Mouse (Mus musculus): Measurements from ENCODE around the gene Pde1b. TPM values are rescaled to one million over a fixed set of nuclear protein-coding genes. Genes with fewer than 3 reads are reported as not detected.

The Pde1b gene
- 2.4 and 2.8 TPM in 2 replicates for polyA plus RNA-seq (2015; fragmentation: Nextera tagmentation; extraction: Ambion mirVana)

GRCm38 (mm10) chr15:103502435-103503250, at the start of gene Pde1b:
Gene Pde1b, plus strand, starts transcription at chr15:103503034.
- no peaks in the 10 kb centered on the region for H3K4me1 ChIP-seq (ENCODE audit: control insufficient read depth, insufficient read depth, low read length)
- H3K4me2 ChIP-seq (ENCODE audit: low read depth, low read length) = peak within 1 kb of the TSS; percentile 93
- H3K27me3 ChIP-seq (ENCODE audit: control insufficient read depth, insufficient read depth, low read length) = peaks cover 16% of the 10 kb centered on the region
- H3K9ac ChIP-seq (ENCODE audit: low read length) = peak within 1 kb of the TSS; percentile 75
- WGBS = 2% methylated on average over 40 of the region's 63 CpGs
- no peaks in the 10 kb centered on the region for H3K36me3 ChIP-seq (ENCODE audit: control insufficient read depth, insufficient read depth)
- no peak within 1 kb of the TSS; the same call in 1 of the 2 replicates for H3K27ac ChIP-seq (ENCODE audit: low read length)
- peak within 1 kb of the TSS; percentile 66 for H3K4me3 ChIP-seq (ENCODE audit: low read length)
- H3K9me3 ChIP-seq (replicated peaks; ENCODE audit: control insufficient read depth, low read length) = no peaks in the 10 kb centered on the region
- peak; percentile 94 for ATAC-seq (replicated peaks; ENCODE audit: extremely low read depth, insufficient read depth, low FRiP score)

- Histone ChIP-seq H3K4me1 (ENCODE audit: control insufficient read depth, insufficient read depth, low read length) (no peaks in the 10 kb centered on the region), H3K36me3 (ENCODE audit: control insufficient read depth, insufficient read depth) (no peaks in the 10 kb centered on the region), H3K9ac (ENCODE audit: low read length) (no peak within 1 kb of the TSS), H3K4me3 (ENCODE audit: low read length) (peak within 1 kb of the TSS; percentile 37), H3K9me3 (replicated peaks; ENCODE audit: control insufficient read depth, low read length) (no peaks in the 10 kb centered on the region), H3K27me3 (ENCODE audit: control insufficient read depth, insufficient read depth, low read length) (no peaks in the 10 kb centered on the region), H3K27ac (ENCODE audit: low read length) (no peak within 1 kb of the TSS), H3K4me2 (ENCODE audit: low read depth, low read length) (peak within 1 kb of the TSS; percentile 0; the same call in 1 of the 2 replicates)
- 78% methylated on average over 13 of the region's 13 CpGs for WGBS
- peak; percentile 60 for ATAC-seq (replicated peaks; ENCODE audit: extremely low read depth, insufficient read depth, low FRiP score)
Measured at GRCm38 (mm10) chr15:103453551-103454218, 49.1 kb upstream of the Pde1b start, which contains the start of gene Nckap1l. Gene Nckap1l, plus strand, starts transcription at chr15:103453794.

- Histone ChIP-seq H3K4me1 (ENCODE audit: control insufficient read depth, insufficient read depth, low read length) (no peaks in the 10 kb centered on the region), H3K27ac (ENCODE audit: low read length) (no peak overlapping the region), H3K27me3 (ENCODE audit: control insufficient read depth, insufficient read depth, low read length) (no peaks in the 10 kb centered on the region), H3K36me3 (ENCODE audit: control insufficient read depth, insufficient read depth) (no peaks in the 10 kb centered on the region), H3K4me3 (ENCODE audit: low read length) (peak overlapping the region; percentile 26), H3K9ac (ENCODE audit: low read length) (no peak overlapping the region), H3K4me2 (ENCODE audit: low read depth, low read length) (peak overlapping the region; percentile 0; the same call in 1 of the 2 replicates), H3K9me3 (replicated peaks; ENCODE audit: control insufficient read depth, low read length) (no peaks in the 10 kb centered on the region)
- WGBS = 70% methylated on average over 6 of the region's 6 CpGs
- ATAC-seq (replicated peaks; ENCODE audit: extremely low read depth, insufficient read depth, low FRiP score) = no peak
Measured at GRCm38 (mm10) chr15:103454449-103454848, 48.4 kb upstream of the Pde1b start.

- no peak overlapping the region for H3K27ac ChIP-seq (ENCODE audit: low read length)
- no peaks in the 10 kb centered on the region for H3K4me1 ChIP-seq (ENCODE audit: control insufficient read depth, insufficient read depth, low read length)
- no peaks in the 10 kb centered on the region for H3K9me3 ChIP-seq (replicated peaks; ENCODE audit: control insufficient read depth, low read length)
- H3K4me3 ChIP-seq (ENCODE audit: low read length) = no peak overlapping the region
- no peak overlapping the region for H3K4me2 ChIP-seq (ENCODE audit: low read depth, low read length)
- ATAC-seq (replicated peaks; ENCODE audit: extremely low read depth, insufficient read depth, low FRiP score) = no peak
- 60% methylated on average over 7 of the region's 7 CpGs for WGBS
- no peaks in the 10 kb centered on the region for H3K27me3 ChIP-seq (ENCODE audit: control insufficient read depth, insufficient read depth, low read length)
- no peak overlapping the region for H3K9ac ChIP-seq (ENCODE audit: low read length)
- H3K36me3 ChIP-seq (ENCODE audit: control insufficient read depth, insufficient read depth) = no peaks in the 10 kb centered on the region
Measured at GRCm38 (mm10) chr15:103462539-103463261, 40.1 kb upstream of the Pde1b start.

GRCm38 (mm10) chr15:103471488-103472194, 31.2 kb upstream of the Pde1b start:
- H3K4me1 ChIP-seq (ENCODE audit: control insufficient read depth, insufficient read depth, low read length) = no peaks in the 10 kb centered on the region
- H3K9me3 ChIP-seq (replicated peaks; ENCODE audit: control insufficient read depth, low read length) = no peaks in the 10 kb centered on the region
- no peak overlapping the region for H3K27ac ChIP-seq (ENCODE audit: low read length)
- H3K27me3 ChIP-seq (ENCODE audit: control insufficient read depth, insufficient read depth, low read length) = no peaks in the 10 kb centered on the region
- no peak overlapping the region for H3K4me3 ChIP-seq (ENCODE audit: low read length)
- no peak for ATAC-seq (replicated peaks; ENCODE audit: extremely low read depth, insufficient read depth, low FRiP score)
- H3K9ac ChIP-seq (ENCODE audit: low read length) = no peak overlapping the region
- H3K4me2 ChIP-seq (ENCODE audit: low read depth, low read length) = no peak overlapping the region
- 70% methylated on average over 7 of the region's 7 CpGs for WGBS
- H3K36me3 ChIP-seq (ENCODE audit: control insufficient read depth, insufficient read depth) = no peaks in the 10 kb centered on the region

GRCm38 (mm10) chr15:103472265-103472664, 30.6 kb upstream of the Pde1b start:
- WGBS = 71% methylated on average over 3 of the region's 3 CpGs
- Histone ChIP-seq H3K27me3 (ENCODE audit: control insufficient read depth, insufficient read depth, low read length) (no peaks in the 10 kb centered on the region), H3K36me3 (ENCODE audit: control insufficient read depth, insufficient read depth) (no peaks in the 10 kb centered on the region), H3K4me2 (ENCODE audit: low read depth, low read length) (no peak overlapping the region), H3K4me1 (ENCODE audit: control insufficient read depth, insufficient read depth, low read length) (no peaks in the 10 kb centered on the region), H3K4me3 (ENCODE audit: low read length) (no peak overlapping the region), H3K27ac (ENCODE audit: low read length) (no peak overlapping the region), H3K9ac (ENCODE audit: low read length) (no peak overlapping the region), H3K9me3 (replicated peaks; ENCODE audit: control insufficient read depth, low read length) (no peaks in the 10 kb centered on the region)
- no peak for ATAC-seq (replicated peaks; ENCODE audit: extremely low read depth, insufficient read depth, low FRiP score)

- no peak overlapping the region for H3K27ac ChIP-seq (ENCODE audit: low read length)
Measured at GRCm38 (mm10) chr15:103473182-103473581, 29.7 kb upstream of the Pde1b start.

GRCm38 (mm10) chr15:103473769-103474168, 29.1 kb upstream of the Pde1b start:
- no peak overlapping the region for H3K27ac ChIP-seq (ENCODE audit: low read length)
- no peaks in the 10 kb centered on the region for H3K9me3 ChIP-seq (replicated peaks; ENCODE audit: control insufficient read depth, low read length)
- no peak for ATAC-seq (replicated peaks; ENCODE audit: extremely low read depth, insufficient read depth, low FRiP score)
- H3K36me3 ChIP-seq (ENCODE audit: control insufficient read depth, insufficient read depth) = no peaks in the 10 kb centered on the region
- no peak overlapping the region for H3K9ac ChIP-seq (ENCODE audit: low read length)
- 84% methylated on average over 5 of the region's 5 CpGs for WGBS
- no peaks in the 10 kb centered on the region for H3K27me3 ChIP-seq (ENCODE audit: control insufficient read depth, insufficient read depth, low read length)
- no peak overlapping the region for H3K4me3 ChIP-seq (ENCODE audit: low read length)
- no peaks in the 10 kb centered on the region for H3K4me1 ChIP-seq (ENCODE audit: control insufficient read depth, insufficient read depth, low read length)
- no peak overlapping the region for H3K4me2 ChIP-seq (ENCODE audit: low read depth, low read length)

More at GRCm38 (mm10) chr15:103473182-103473581, 29.7 kb upstream of the Pde1b start:
- no peaks in the 10 kb centered on the region for H3K4me1 ChIP-seq (ENCODE audit: control insufficient read depth, insufficient read depth, low read length)
- no peak overlapping the region for H3K4me3 ChIP-seq (ENCODE audit: low read length)
- H3K9me3 ChIP-seq (replicated peaks; ENCODE audit: control insufficient read depth, low read length) = no peaks in the 10 kb centered on the region
- H3K9ac ChIP-seq (ENCODE audit: low read length) = no peak overlapping the region
- H3K36me3 ChIP-seq (ENCODE audit: control insufficient read depth, insufficient read depth) = no peaks in the 10 kb centered on the region
- no peak overlapping the region for H3K4me2 ChIP-seq (ENCODE audit: low read depth, low read length)
- no peak for ATAC-seq (replicated peaks; ENCODE audit: extremely low read depth, insufficient read depth, low FRiP score)
- H3K27me3 ChIP-seq (ENCODE audit: control insufficient read depth, insufficient read depth, low read length) = no peaks in the 10 kb centered on the region
- 87% methylated on average over 7 of the region's 7 CpGs for WGBS

Data from heart, embryonic 16.5 days (tissue).